Mouse (Mus musculus) G1E (cell line): ENCODE results near the gene Ptpn4. TPM values are rescaled to one million over a fixed set of nuclear protein-coding genes. Genes with fewer than 3 reads are reported as not detected.

Source experiments
- ATAC-seq: 2 replicates; pipeline ENCODE4 v1.8.0; 2016; ENCODE audit warnings: mild to moderate bottlenecking; ENCODE audit not compliant: insufficient number of reproducible peaks, poor library complexity, low FRiP score, severe bottlenecking; ENCODE audit errors: extremely low read depth
- DNase-seq: peaks from one replicate; pipeline ENCODE4 v3.0.0; 2012; ENCODE audit warnings: low spot score
- H3K27me3 ChIP-seq: 2 replicates; pipeline ENCODE4 v1.6.1; 2012; ENCODE audit warnings: mild to moderate bottlenecking, low read length, inconsistent platforms; ENCODE audit not compliant: insufficient read depth
- H3K36me3 ChIP-seq: replicated peaks from 2 replicates; pipeline ENCODE3; 2012; ENCODE audit warnings: mild to moderate bottlenecking, inconsistent platforms
- H3K4me1 ChIP-seq: 2 replicates; pipeline ENCODE4 v1.6.1; 2012; ENCODE audit warnings: low read depth, low read length, inconsistent platforms, mixed read lengths; ENCODE audit not compliant: insufficient read depth
- H3K4me3 ChIP-seq: 2 replicates; pipeline ENCODE4 v1.5.1; 2012; ENCODE audit warnings: low read depth, mild to moderate bottlenecking, inconsistent platforms, low read length, moderate library complexity, mixed read lengths
- H3K9me3 ChIP-seq: replicated peaks from 2 replicates; pipeline ENCODE4 v1.6.1; 2012; ENCODE audit warnings: inconsistent platforms
- CTCF ChIP-seq: IDR thresholded peaks from 2 replicates; pipeline ENCODE4 v1.5.1; 2012; ENCODE audit warnings: low read depth, low read length, inconsistent platforms, mixed read lengths
- GATA1 ChIP-seq: IDR thresholded peaks from 2 replicates; pipeline ENCODE4 v1.6.1; 2012; ENCODE audit warnings: borderline replicate concordance, low read length, inconsistent platforms, mixed read lengths
- GATA2 ChIP-seq: IDR thresholded peaks from 2 replicates; pipeline ENCODE4 v1.6.1; 2012; ENCODE audit warnings: low read depth, low read length, inconsistent platforms, borderline replicate concordance
- POLR2AphosphoS5 ChIP-seq: IDR thresholded peaks from 2 replicates; pipeline ENCODE4 v1.6.1; 2012; ENCODE audit warnings: low read depth, low read length, inconsistent platforms; ENCODE audit not compliant: insufficient replicate concordance
- TAL1 ChIP-seq: conservative IDR thresholded peaks from 2 replicates; pipeline ENCODE4 v1.6.1; 2012; ENCODE audit warnings: low read depth, low read length, inconsistent platforms, mixed read lengths
- polyA plus RNA-seq: library from polyadenylated mRNA; stranded (reverse); fragments of >175 nt; gene quantifications from 2 replicates; pipeline ENCODE4 v1.2.3, GENCODE M21; 2012
- total RNA-seq, 2 experiments: library from RNA; stranded (forward) in 1 of 2; stranded (reverse) in 1 of 2; fragments of 200-1000 nt in 1 of 2; fragments of >200 nt in 1 of 2; fragmentation: Nextera tagmentation in 1 of 2; gene quantifications; 2 replicates each; pipeline ENCODE4 v1.2.3; 2014 to 2017

Gene Ptpn4
- total and polyA plus RNA-seq, 3 experiments = 9.6 to 81.3 (median 28.4) TPM

DNA sequence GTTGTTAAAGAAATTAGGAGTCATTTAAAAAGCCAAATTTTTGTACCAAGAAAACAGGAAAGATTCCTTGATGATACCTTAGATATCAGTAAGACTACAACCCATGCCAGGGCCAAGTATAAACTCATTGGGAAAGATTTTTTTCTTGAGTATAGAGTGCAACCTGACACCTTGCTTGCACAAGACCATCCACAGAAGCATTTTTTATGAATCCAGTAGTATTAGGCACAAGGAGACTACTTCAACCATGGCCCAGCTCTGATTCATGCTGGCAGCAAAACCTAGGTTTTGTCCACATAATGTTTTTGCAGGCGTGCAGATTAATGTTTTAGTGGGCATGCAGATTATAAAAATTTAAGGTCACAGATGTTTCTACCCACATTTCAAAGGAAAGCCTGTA, 46.8 kb downstream of the Ptpn4 start:
- H3K4me1 ChIP-seq = no peaks in the 10 kb centered on the region
- H3K4me3 ChIP-seq = no peak overlapping the region
- DNase-seq (no peak), ATAC-seq (no peak)
- no peaks in the 10 kb centered on the region for H3K9me3 ChIP-seq
- peaks cover 21% of the 10 kb centered on the region for H3K36me3 ChIP-seq
- TF ChIP-seq GATA2 (no peak), CTCF (no peak), POLR2AphosphoS5 (no peak), GATA1 (no peak), TAL1 (no peak)
- H3K27me3 ChIP-seq = no peaks in the 10 kb centered on the region

DNA sequence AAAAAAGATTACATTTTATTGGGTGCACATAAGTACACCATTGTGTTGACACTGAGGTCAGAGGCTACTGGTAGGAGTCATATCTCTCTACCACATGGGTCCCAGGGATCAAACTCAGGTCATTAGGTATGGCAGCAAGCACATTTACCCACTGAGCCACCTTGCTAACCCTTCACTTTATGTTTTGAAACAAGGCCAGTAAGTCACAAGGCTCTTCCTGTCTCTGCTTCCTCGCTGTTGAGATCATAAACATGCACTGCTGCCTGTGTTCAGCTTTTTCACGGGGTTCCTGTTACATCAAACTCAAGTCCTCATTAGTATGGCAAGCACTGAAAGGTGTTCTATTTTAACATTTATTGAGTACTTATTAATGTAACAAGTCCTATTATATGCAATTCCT, 61.5 kb downstream of the Ptpn4 start:
- no peak for ATAC-seq
- no peaks in the 10 kb centered on the region for H3K4me1 ChIP-seq
- H3K27me3 ChIP-seq = no peaks in the 10 kb centered on the region
- no peaks in the 10 kb centered on the region for H3K9me3 ChIP-seq
- TF ChIP-seq CTCF (no peak), GATA1 (no peak), POLR2AphosphoS5 (no peak), GATA2 (no peak), TAL1 (no peak)
- H3K4me3 ChIP-seq = no peak overlapping the region
- H3K36me3 ChIP-seq = peaks cover 13% of the 10 kb centered on the region
- DNase-seq = no peak

DNA sequence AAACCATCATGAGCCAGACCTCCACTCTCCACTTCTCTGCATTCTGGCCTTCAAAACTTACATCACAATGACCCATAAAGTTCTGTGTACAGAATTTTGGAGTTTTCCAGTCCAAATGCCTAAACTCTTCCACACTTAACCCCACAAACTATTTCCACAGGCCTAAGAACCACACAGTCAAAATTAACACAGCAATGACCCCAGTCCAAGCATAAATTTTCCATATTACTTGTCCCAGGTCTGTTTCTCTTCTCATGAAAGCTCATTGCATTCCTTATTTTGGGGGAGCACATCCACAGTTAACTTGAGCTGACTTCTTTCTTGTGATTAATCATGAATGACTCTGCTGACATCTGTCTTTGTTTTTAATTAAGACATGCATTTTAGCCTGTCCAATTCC, 101.7 kb downstream of the Ptpn4 start:
- H3K27me3 ChIP-seq = no peaks in the 10 kb centered on the region
- H3K4me1 ChIP-seq = no peaks in the 10 kb centered on the region
- peaks cover 37% of the 10 kb centered on the region for H3K36me3 ChIP-seq
- no peak for DNase-seq
- no peak overlapping the region for H3K4me3 ChIP-seq
- H3K9me3 ChIP-seq = peaks cover 13% of the 10 kb centered on the region
- ATAC-seq = no peak
- no peak for TF ChIP-seq GATA1
- no peak for TF ChIP-seq GATA2
- TF ChIP-seq TAL1 = no peak
- no peak for TF ChIP-seq CTCF
- TF ChIP-seq POLR2AphosphoS5 = no peak

DNA sequence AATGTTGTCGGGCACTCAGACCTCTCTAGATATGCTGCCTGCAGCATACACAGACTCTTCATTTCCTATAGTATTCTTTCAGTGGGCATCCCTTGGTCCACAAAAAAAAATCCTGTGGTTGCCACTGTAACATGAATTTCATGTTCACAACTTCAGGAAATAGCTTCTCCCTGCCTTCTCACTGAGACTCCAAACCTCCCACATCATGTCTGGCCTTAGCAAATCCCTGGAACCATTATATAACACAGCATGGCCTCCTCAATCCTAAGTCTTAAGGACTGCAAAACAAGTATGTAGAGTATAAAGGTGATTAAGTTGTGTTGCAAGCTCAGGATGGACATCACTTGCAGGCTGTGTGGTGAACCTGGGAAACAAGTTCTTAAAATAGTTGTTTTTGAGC, 102.6 kb downstream of the Ptpn4 start:
- no peak for TF ChIP-seq GATA2
- TF ChIP-seq TAL1 = no peak
- TF ChIP-seq POLR2AphosphoS5 = no peak
- no peak for TF ChIP-seq GATA1
- TF ChIP-seq CTCF = no peak
- Histone ChIP-seq H3K9me3 (peaks cover 4% of the 10 kb centered on the region), H3K4me1 (no peaks in the 10 kb centered on the region), H3K4me3 (no peak overlapping the region), H3K36me3 (peaks cover 28% of the 10 kb centered on the region), H3K27me3 (no peaks in the 10 kb centered on the region)
- DNase-seq = no peak
- no peak for ATAC-seq

DNA sequence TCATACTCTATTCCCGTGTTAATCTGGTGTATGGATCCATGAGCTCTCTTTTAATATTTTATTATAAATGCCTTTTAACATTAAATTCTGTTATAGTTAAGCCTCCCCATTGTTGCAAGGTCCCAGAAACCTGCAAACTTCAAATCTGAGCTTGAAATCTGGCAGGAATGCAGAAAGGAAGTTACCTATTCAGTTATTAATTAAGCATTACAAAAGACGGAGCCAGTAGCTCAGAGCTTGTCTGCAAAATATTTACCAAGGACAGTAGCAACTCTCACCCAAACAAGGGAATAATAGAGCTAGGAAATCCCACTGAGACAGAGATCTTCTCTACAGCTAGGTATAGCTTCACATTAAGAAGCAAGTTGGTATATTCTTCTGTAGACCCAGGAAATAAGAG, 106.2 kb downstream of the Ptpn4 start:
- no peaks in the 10 kb centered on the region for H3K27me3 ChIP-seq
- DNase-seq (no peak), ATAC-seq (no peak)
- no peaks in the 10 kb centered on the region for H3K9me3 ChIP-seq
- TF ChIP-seq GATA2 (no peak), TAL1 (no peak), POLR2AphosphoS5 (no peak), CTCF (no peak), GATA1 (no peak)
- peaks cover 9% of the 10 kb centered on the region for H3K36me3 ChIP-seq
- no peaks in the 10 kb centered on the region for H3K4me1 ChIP-seq
- no peak overlapping the region for H3K4me3 ChIP-seq

DNA sequence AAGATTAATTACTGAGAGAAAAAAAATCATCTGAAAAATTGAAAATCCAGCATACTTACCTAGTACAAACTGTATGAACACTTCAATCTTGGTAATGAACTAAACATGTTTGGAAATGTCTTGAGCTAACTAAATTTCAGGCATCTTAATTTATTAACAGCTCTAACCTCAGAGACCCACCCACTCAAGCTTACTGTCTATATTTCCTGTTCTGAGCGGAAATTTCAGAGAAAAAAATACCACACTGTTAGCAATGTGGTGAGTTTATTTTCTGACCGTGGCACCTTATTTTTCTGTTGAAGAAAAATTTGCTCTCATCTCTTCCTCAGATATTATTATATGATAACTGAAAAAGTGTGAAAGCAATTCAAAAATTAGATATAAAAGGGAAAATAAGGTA, 124.4 kb downstream of the Ptpn4 start:
- no peak for ATAC-seq

DNA sequence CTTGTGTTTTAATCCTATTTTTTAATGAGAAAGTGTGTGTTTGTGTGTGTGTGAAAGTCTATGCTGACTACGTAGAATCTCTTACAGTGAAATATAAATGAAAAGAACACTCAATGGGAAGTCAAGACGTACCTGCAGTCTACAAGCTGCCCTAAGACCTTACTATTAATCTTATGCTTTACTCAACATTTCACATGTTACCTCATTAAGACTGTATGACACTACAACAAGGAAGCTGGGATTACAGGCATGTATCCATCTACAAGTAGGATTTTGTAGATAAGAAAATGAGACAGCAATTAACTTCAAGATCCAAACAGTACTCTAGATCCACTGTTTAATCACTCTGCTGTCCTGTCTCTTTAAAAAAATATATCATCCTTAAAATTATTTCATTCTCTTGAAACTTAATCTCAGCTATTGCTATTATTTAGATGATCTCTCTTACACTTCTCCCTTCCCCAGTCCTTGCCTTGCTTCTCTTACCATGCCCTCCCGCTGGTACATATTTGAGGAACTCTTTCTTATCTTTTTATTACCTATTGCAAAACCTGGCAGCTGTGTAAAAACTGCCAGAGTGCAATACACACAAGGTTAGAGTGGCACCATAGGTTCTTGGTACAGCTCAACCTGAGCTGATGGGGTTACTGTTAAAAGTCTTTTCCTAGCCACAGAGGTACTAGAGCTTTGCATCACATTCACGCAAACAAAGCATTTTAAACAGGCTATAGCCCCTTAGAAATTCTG, 130.8 kb downstream of the Ptpn4 start:
- Histone ChIP-seq H3K27me3 (no peaks in the 10 kb centered on the region), H3K9me3 (no peaks in the 10 kb centered on the region), H3K36me3 (peaks cover 24% of the 10 kb centered on the region), H3K4me1 (no peaks in the 10 kb centered on the region), H3K4me3 (no peak overlapping the region)
- ATAC-seq (no peak), DNase-seq (no peak)
- TF ChIP-seq GATA1 (no peak), CTCF (no peak)

More for the DNA sequence above, 124.4 kb downstream of the Ptpn4 start:
- Histone ChIP-seq H3K4me3 (no peak overlapping the region), H3K4me1 (no peaks in the 10 kb centered on the region), H3K9me3 (no peaks in the 10 kb centered on the region), H3K27me3 (no peaks in the 10 kb centered on the region), H3K36me3 (peaks cover 8% of the 10 kb centered on the region)
- TF ChIP-seq GATA1 = no peak
- no peak for TF ChIP-seq GATA2
- TF ChIP-seq POLR2AphosphoS5 = no peak
- TF ChIP-seq TAL1 = no peak
- no peak for TF ChIP-seq CTCF
- DNase-seq = no peak
